Mouse (Mus musculus): ENCODE data around the gene Rpa1. TPM values are rescaled to one million over a fixed set of nuclear protein-coding genes. Genes with fewer than 3 reads are reported as not detected.
A peak's percentile ranks its signal among the peaks of the same experiment; 100 is the strongest.

The Rpa1 gene
- polyA plus RNA-seq, 1 experiment from 2014 or later: 78.6 TPM

DNA sequence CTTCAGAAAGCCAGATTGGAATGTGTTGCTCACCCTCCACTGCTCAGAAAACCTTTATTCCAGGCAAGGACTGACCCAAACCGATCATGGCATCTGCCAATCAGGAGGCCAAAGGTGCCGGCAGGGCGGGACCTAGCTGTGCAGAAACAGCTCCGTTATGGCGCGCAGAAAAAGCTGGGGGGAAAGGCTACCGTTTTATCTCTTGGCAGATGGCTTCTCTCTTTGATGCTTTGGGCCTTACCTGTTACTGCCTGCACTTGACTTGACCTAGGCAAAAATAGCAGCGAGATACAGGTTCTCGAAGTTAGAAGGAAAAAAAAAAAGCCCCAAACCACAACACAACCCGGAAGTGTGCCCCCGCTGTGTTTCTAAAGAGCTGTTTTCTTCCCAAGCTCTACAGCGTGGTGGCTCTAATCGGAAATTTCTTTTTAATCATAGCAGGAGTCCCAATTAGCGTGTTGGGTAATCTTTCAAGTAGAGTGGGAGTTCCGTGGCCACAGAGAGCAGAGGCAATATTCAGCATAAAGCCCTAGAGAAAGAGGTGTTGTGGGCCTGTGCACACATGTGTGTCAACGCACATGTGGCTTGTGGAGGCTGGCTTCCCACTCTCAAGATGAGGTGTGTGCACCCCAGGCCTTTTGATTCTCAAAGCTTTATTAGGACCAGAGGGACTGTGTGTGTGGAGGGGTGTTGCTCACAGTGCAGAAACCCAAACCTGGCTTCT lies 68.6 kb downstream of the Rpa1 start:
- peak; percentile 70 for ATAC-seq (ENCODE audit: low read depth)
- WGBS (ENCODE audit: insufficient replicate concordance): 5% methylated on average over 16 of the region's 16 CpGs
- Histone ChIP-seq H3K9me3 (replicated peaks; ENCODE audit: control insufficient read depth, low read length) (no peaks in the 10 kb centered on the region), H3K36me3 (ENCODE audit: control insufficient read depth, insufficient read depth) (no peaks in the 10 kb centered on the region), H3K27me3 (ENCODE audit: control insufficient read depth, insufficient read depth, low read depth, low read length) (peaks cover 21% of the 10 kb centered on the region), H3K4me3 (ENCODE audit: low read depth, low read length) (peak overlapping the region; percentile 42), H3K9ac (ENCODE audit: low read depth, low read length) (peak overlapping the region; percentile 54), H3K4me1 (ENCODE audit: control insufficient read depth, low read depth, low read length) (peaks cover 26% of the 10 kb centered on the region), H3K27ac (ENCODE audit: low read length) (peak overlapping the region; percentile 21), H3K4me2 (ENCODE audit: low read depth, low read length) (peak overlapping the region; percentile 56)

DNA sequence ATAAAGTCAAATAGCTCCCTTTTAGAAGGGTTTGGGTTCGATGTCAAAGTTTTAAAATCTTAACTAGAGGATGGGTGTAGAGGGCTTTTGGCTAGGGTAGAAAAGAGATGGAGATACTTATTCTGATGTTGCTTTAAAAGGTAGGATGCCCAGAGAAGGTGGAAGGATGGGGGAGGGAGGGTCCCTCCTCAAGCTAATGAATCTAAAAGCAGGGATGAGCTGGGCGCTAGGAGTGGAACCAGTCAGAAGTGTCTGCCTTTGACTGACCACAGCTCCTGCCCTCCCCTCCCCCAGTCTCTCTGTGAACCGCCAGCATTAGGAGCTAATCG lies 69.1 kb downstream of the Rpa1 start:
- 17% methylated on average over 4 of the region's 4 CpGs for WGBS (ENCODE audit: insufficient replicate concordance)
- H3K27ac ChIP-seq (ENCODE audit: low read length): no peak overlapping the region
- H3K4me3 ChIP-seq (ENCODE audit: low read depth, low read length): peak overlapping the region; percentile 42
- H3K9ac ChIP-seq (ENCODE audit: low read depth, low read length): peak overlapping the region; percentile 54
- peaks cover 26% of the 10 kb centered on the region for H3K4me1 ChIP-seq (ENCODE audit: control insufficient read depth, low read depth, low read length)
- no peaks in the 10 kb centered on the region for H3K36me3 ChIP-seq (ENCODE audit: control insufficient read depth, insufficient read depth)
- H3K27me3 ChIP-seq (ENCODE audit: control insufficient read depth, insufficient read depth, low read depth, low read length): peaks cover 21% of the 10 kb centered on the region
- peak overlapping the region; percentile 56 for H3K4me2 ChIP-seq (ENCODE audit: low read depth, low read length)
- ATAC-seq (ENCODE audit: low read depth): no peak
- no peaks in the 10 kb centered on the region for H3K9me3 ChIP-seq (replicated peaks; ENCODE audit: control insufficient read depth, low read length)

DNA sequence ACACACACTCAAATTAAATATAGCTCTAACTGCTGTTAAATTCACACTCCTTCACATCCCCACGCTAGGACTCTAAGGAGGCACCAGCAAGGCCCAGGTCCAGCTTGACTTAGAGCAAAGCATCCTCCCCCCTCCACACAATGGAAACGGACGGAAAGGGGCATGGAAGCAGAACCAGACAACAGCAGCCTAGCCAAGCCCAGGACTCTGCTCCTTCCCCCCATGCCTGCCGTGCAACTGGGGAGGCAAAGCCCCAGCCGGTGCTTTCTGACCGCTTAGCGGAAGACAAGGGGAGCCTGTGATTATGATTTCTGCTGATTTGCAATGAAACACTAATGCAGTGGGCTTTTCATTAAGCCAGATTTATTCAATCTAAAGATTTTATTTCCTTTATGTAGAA lies 70.0 kb downstream of the Rpa1 start:
- ATAC-seq (ENCODE audit: low read depth): no peak
- Histone ChIP-seq H3K9ac (ENCODE audit: low read depth, low read length) (no peak overlapping the region), H3K27ac (ENCODE audit: low read length) (no peak overlapping the region), H3K9me3 (replicated peaks; ENCODE audit: control insufficient read depth, low read length) (no peaks in the 10 kb centered on the region), H3K4me2 (ENCODE audit: low read depth, low read length) (no peak overlapping the region), H3K27me3 (ENCODE audit: control insufficient read depth, insufficient read depth, low read depth, low read length) (peaks cover 21% of the 10 kb centered on the region), H3K4me3 (ENCODE audit: low read depth, low read length) (no peak overlapping the region), H3K36me3 (ENCODE audit: control insufficient read depth, insufficient read depth) (no peaks in the 10 kb centered on the region), H3K4me1 (ENCODE audit: control insufficient read depth, low read depth, low read length) (peaks cover 26% of the 10 kb centered on the region)
- 80% methylated on average over 7 of the region's 7 CpGs for WGBS (ENCODE audit: insufficient replicate concordance)

- Histone ChIP-seq H3K9me3 (replicated peaks; ENCODE audit: control insufficient read depth, low read length) (no peaks in the 10 kb centered on the region), H3K4me1 (ENCODE audit: control insufficient read depth, low read depth, low read length) (peaks cover 24% of the 10 kb centered on the region), H3K36me3 (ENCODE audit: control insufficient read depth, insufficient read depth) (no peaks in the 10 kb centered on the region), H3K9ac (ENCODE audit: low read depth, low read length) (no peak overlapping the region), H3K4me2 (ENCODE audit: low read depth, low read length) (no peak overlapping the region), H3K27me3 (ENCODE audit: control insufficient read depth, insufficient read depth, low read depth, low read length) (no peaks in the 10 kb centered on the region), H3K27ac (ENCODE audit: low read length) (no peak overlapping the region), H3K4me3 (ENCODE audit: low read depth, low read length) (no peak overlapping the region)
- ATAC-seq (ENCODE audit: low read depth): no peak
- 67% methylated on average over 6 of the region's 6 CpGs for WGBS (ENCODE audit: insufficient replicate concordance)
Measured at GRCm38 (mm10) chr11:75275035-75275434, 73.1 kb downstream of the Rpa1 start.

GRCm38 (mm10) chr11:75273466-75273865 lies 74.7 kb downstream of the Rpa1 start:
- H3K9me3 ChIP-seq (replicated peaks; ENCODE audit: control insufficient read depth, low read length): no peaks in the 10 kb centered on the region
- no peak overlapping the region for H3K27ac ChIP-seq (ENCODE audit: low read length)
- 40% methylated on average over 8 of the region's 8 CpGs for WGBS (ENCODE audit: insufficient replicate concordance)
- no peaks in the 10 kb centered on the region for H3K36me3 ChIP-seq (ENCODE audit: control insufficient read depth, insufficient read depth)
- no peaks in the 10 kb centered on the region for H3K27me3 ChIP-seq (ENCODE audit: control insufficient read depth, insufficient read depth, low read depth, low read length)
- no peak overlapping the region for H3K9ac ChIP-seq (ENCODE audit: low read depth, low read length)
- no peak overlapping the region for H3K4me3 ChIP-seq (ENCODE audit: low read depth, low read length)
- H3K4me1 ChIP-seq (ENCODE audit: control insufficient read depth, low read depth, low read length): peaks cover 26% of the 10 kb centered on the region
- ATAC-seq (ENCODE audit: low read depth): no peak
- no peak overlapping the region for H3K4me2 ChIP-seq (ENCODE audit: low read depth, low read length)

DNA sequence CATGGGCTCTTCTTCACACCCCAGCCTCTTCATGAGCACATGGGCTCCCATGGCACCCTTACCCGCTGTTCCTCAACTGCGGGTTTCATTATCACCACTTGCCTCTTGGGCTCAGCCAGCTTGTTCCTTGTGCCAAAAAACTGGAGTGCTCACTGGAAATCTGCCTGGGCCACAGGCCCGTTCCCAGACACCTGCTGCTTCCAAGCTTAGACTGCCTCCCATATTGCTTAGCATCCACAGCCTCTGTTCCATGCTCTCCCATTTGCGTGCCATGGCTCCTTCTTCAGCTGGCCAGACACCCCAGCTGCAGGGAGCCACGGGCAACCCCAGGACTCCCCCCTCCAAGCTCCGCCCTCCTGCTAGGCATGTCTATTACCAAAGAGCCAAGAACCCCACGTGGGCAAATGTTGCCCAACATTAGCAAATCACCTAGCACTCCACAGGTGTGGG lies 77.1 kb downstream of the Rpa1 start:
- Histone ChIP-seq H3K9ac (ENCODE audit: low read depth, low read length) (peak overlapping the region; percentile 25; the same call in 1 of the 2 replicates), H3K27ac (ENCODE audit: low read length) (peak overlapping the region; percentile 74), H3K27me3 (ENCODE audit: control insufficient read depth, insufficient read depth, low read depth, low read length) (no peaks in the 10 kb centered on the region), H3K4me1 (ENCODE audit: control insufficient read depth, low read depth, low read length) (peaks cover 27% of the 10 kb centered on the region), H3K4me2 (ENCODE audit: low read depth, low read length) (peak overlapping the region; percentile 40), H3K4me3 (ENCODE audit: low read depth, low read length) (no peak overlapping the region), H3K9me3 (replicated peaks; ENCODE audit: control insufficient read depth, low read length) (no peaks in the 10 kb centered on the region), H3K36me3 (ENCODE audit: control insufficient read depth, insufficient read depth) (no peaks in the 10 kb centered on the region)
- 45% methylated on average over 7 of the region's 7 CpGs for WGBS (ENCODE audit: insufficient replicate concordance)
- ATAC-seq (ENCODE audit: low read depth): no peak

- Histone ChIP-seq H3K27ac (ENCODE audit: low read length) (peak overlapping the region; percentile 74), H3K4me2 (ENCODE audit: low read depth, low read length) (peak overlapping the region; percentile 40), H3K9me3 (replicated peaks; ENCODE audit: control insufficient read depth, low read length) (no peaks in the 10 kb centered on the region), H3K36me3 (ENCODE audit: control insufficient read depth, insufficient read depth) (no peaks in the 10 kb centered on the region), H3K4me1 (ENCODE audit: control insufficient read depth, low read depth, low read length) (peaks cover 27% of the 10 kb centered on the region), H3K4me3 (ENCODE audit: low read depth, low read length) (no peak overlapping the region), H3K27me3 (ENCODE audit: control insufficient read depth, insufficient read depth, low read depth, low read length) (no peaks in the 10 kb centered on the region), H3K9ac (ENCODE audit: low read depth, low read length) (peak overlapping the region; percentile 25)
- peak; percentile 96 for ATAC-seq (ENCODE audit: low read depth)
- 33% methylated on average over 8 of the region's 8 CpGs for WGBS (ENCODE audit: insufficient replicate concordance)
Measured at GRCm38 (mm10) chr11:75270276-75270984, 77.7 kb downstream of the Rpa1 start.

DNA sequence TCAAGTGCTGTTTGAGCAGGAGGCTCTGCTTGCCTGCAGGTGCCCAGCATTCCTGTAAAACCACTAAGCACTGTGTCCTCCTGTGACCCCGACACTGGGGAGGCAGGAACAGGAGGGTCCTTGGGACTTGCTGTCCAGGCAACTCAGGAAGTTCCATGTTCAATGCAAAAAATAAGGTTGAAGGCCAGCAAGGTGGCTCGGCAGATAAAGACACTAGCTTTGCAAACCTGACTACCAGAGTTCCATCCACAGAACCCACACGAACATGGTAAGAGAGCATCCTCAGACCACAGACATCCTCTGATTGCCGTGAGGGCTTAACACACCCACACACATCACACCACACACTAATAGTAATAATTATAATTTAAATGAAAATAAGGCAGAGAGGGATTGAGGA lies 78.9 kb downstream of the Rpa1 start:
- 23% methylated on average over 4 of the region's 4 CpGs for WGBS (ENCODE audit: insufficient replicate concordance)
- no peaks in the 10 kb centered on the region for H3K36me3 ChIP-seq (ENCODE audit: control insufficient read depth, insufficient read depth)
- H3K27me3 ChIP-seq (ENCODE audit: control insufficient read depth, insufficient read depth, low read depth, low read length): no peaks in the 10 kb centered on the region
- H3K9me3 ChIP-seq (replicated peaks; ENCODE audit: control insufficient read depth, low read length): no peaks in the 10 kb centered on the region
- peak overlapping the region; percentile 40 for H3K4me2 ChIP-seq (ENCODE audit: low read depth, low read length)
- ATAC-seq (ENCODE audit: low read depth): no peak
- no peak overlapping the region for H3K9ac ChIP-seq (ENCODE audit: low read depth, low read length)
- H3K27ac ChIP-seq (ENCODE audit: low read length): no peak overlapping the region
- H3K4me1 ChIP-seq (ENCODE audit: control insufficient read depth, low read depth, low read length): peaks cover 27% of the 10 kb centered on the region
- no peak overlapping the region; the same call in 1 of the 2 replicates for H3K4me3 ChIP-seq (ENCODE audit: low read depth, low read length)

GRCm38 (mm10) chr11:75268492-75268891 lies 79.6 kb downstream of the Rpa1 start:
- Histone ChIP-seq H3K4me3 (ENCODE audit: low read depth, low read length) (no peak overlapping the region), H3K27me3 (ENCODE audit: control insufficient read depth, insufficient read depth, low read depth, low read length) (no peaks in the 10 kb centered on the region), H3K9ac (ENCODE audit: low read depth, low read length) (no peak overlapping the region), H3K4me1 (ENCODE audit: control insufficient read depth, low read depth, low read length) (peaks cover 27% of the 10 kb centered on the region), H3K9me3 (replicated peaks; ENCODE audit: control insufficient read depth, low read length) (no peaks in the 10 kb centered on the region), H3K27ac (ENCODE audit: low read length) (no peak overlapping the region), H3K36me3 (ENCODE audit: control insufficient read depth, insufficient read depth) (no peaks in the 10 kb centered on the region), H3K4me2 (ENCODE audit: low read depth, low read length) (no peak overlapping the region)
- WGBS (ENCODE audit: insufficient replicate concordance): 64% methylated on average over 5 of the region's 5 CpGs
- ATAC-seq (ENCODE audit: low read depth): no peak

Measured in liver, embryonic 16.5 days (tissue).